Mouse (Mus musculus) MN1 (cell line): Measurements from ENCODE around the gene Prr22.

Experiments used
- DNase-seq: peaks from one replicate; pipeline ENCODE4 v3.0.0-alpha.2; 2016; ENCODE audit warnings: low spot score

Prr22 gene

GRCm38 (mm10) chr17:56808518-56808917, 38.5 kb downstream of the Prr22 start:
- DNase-seq = peak; percentile 91

- peak; percentile 100 for DNase-seq
Measured at GRCm38 (mm10) chr17:56810245-56810644, 40.2 kb downstream of the Prr22 start.

DNA sequence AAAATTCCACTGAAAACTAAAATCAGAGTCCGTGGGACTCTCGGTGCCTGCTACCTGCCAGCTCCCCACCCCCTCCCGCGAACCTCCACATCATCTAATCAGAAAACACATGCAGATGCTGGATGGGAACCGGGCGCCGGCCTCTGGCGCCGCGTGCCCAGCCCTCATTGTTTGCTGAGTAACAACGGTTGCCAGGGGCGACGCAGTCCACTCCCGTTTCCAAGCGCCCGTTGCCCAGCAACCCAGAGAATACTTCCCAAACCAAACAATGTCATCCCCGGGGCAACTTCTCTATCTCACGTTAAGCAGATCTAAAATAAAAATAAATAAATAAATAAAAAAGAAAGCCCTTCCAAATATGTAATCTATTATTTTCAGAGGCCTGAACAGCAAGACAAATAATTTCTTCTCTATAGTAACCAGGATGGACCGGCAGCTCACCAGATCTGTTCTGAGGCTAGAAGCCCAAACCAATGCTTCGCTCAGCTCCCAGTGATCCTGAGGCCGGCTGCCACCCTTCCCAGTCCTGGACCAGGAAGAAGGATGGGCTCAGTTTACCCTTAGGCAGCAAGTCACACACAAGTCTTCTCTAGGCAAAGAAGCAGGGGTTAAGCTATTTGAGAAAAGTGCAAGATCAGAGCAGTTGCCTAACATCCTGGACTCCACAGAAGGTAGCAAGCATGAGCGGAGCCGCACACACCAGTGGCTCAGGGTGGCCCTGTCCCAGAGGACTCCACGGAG, 44.4 kb downstream of the Prr22 start:
- peak; percentile 98 for DNase-seq

DNA sequence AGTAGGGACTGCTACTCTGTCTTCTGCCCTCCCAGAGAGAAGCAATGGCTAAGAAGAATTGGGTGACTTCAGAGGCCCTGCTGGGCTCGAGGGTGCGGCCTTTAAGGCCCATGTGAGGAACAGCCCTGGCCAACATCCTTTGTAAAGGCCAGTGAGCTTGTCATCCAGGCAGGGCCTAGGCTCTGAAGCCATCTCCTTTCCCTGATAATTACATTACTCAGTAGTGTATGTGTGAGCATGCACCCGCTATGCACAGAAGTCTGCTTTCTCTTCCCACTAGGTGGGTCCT, 45.0 kb downstream of the Prr22 start:
- DNase-seq = peak; percentile 60

GRCm38 (mm10) chr17:56818067-56818636, 48.1 kb downstream of the Prr22 start:
- no peak for DNase-seq

DNA sequence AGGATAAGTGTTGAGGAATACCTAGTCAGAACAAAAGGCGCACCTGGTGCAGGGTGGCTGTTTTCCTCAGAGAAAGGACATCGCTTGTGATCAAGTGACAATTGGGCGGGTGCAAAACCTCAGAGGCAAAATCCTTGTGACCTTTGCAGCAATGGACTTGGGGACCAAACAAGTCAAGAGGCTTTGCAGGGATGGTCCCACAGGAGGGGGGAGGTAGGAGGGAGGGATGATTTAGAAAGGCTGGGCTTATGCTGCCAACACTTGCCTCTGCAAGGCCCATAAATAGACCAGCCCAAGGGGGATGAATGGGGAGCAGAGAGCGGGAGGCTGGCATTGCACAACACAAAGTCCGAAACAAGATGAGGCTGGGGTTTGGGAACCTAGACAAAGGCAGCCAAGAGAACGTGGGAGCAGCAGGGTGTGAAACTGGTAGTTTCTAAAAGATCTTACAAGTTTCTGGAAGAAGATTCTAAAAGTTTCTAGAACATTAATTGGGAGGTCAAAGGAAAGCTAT, 49.0 kb downstream of the Prr22 start:
- no peak for DNase-seq

DNA sequence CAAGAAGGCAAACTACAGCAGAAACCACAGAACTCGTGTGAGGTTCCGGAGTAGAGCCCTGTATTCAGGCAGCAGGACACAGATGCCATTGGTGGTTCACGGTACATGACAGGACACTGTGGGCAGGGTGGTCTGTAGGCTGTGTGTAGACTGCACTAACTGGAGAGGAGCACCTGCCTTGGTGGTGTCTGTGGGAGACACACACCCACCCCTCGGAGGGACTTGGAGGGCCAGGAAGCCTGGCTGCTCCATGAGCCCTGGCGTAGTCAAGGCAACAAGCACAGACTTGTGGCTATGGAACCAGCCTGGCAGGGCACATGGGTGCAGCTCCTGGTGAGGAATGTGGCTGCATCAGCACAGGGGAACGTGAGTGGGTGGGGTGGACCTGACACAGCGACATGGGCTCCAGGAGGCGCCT, 49.7 kb downstream of the Prr22 start:
- no peak for DNase-seq
